Mouse (Mus musculus) kidney, embryonic 16.5 days (tissue): ENCODE measurements around the gene Fam171b. TPM values are rescaled to one million over a fixed set of nuclear protein-coding genes. Genes with fewer than 3 reads are reported as not detected.
A peak's percentile ranks its signal among the peaks of the same experiment; 100 is the strongest.

Experiments
- ATAC-seq: fragments of 200-750 bp; cut with Nextera tagmentation; 2 replicates; pipeline ENCODE4 v1.8.0; 2017; ENCODE audit warnings: moderate TSS enrichment; ENCODE audit not compliant: low FRiP score, low TSS enrichment
- H3K27ac ChIP-seq: fragments of 300-500 bp; sonication (generic); 2 replicates; pipeline ENCODE4 v1.5.1; 2014; ENCODE audit warnings: low read length
- H3K27me3 ChIP-seq: fragments of 300-500 bp; sonication (generic); 2 replicates; pipeline ENCODE4 v1.6.1; 2014; ENCODE audit warnings: low read length, control low read depth, mixed read lengths; ENCODE audit not compliant: insufficient read depth
- H3K36me3 ChIP-seq: fragments of 300-500 bp; sonication (generic); 2 replicates; pipeline ENCODE4 v1.6.1; 2014; ENCODE audit warnings: low read length, control low read depth, mixed read lengths; ENCODE audit not compliant: insufficient read depth
- H3K4me1 ChIP-seq: fragments of 300-500 bp; sonication (generic); 2 replicates; pipeline ENCODE4 v1.6.1; 2014; ENCODE audit warnings: low read length, control low read depth, mixed read lengths; ENCODE audit not compliant: insufficient read depth
- H3K4me2 ChIP-seq: fragments of 300-500 bp; sonication (generic); replicated peaks from 2 replicates; pipeline ENCODE4 v1.6.1; 2014; ENCODE audit warnings: low read depth, low read length
- H3K4me3 ChIP-seq: fragments of 300-500 bp; sonication (generic); 2 replicates; pipeline ENCODE4 v1.5.1; 2014; ENCODE audit warnings: mild to moderate bottlenecking, low read length
- H3K9ac ChIP-seq: fragments of 300-500 bp; sonication (generic); replicated peaks from 2 replicates; pipeline ENCODE4 v1.6.1; 2014; ENCODE audit warnings: low read length
- H3K9me3 ChIP-seq: fragments of 300-500 bp; sonication (generic); 2 replicates; pipeline ENCODE4 v1.6.1; 2016; ENCODE audit warnings: low read length, control low read depth
- WGBS: fragments of 180-500 bp; shearing (Covaris S2); extraction: QIAGEN DNeasy Blood & Tissue Kit; methylation state at CpG from one replicate; pipeline ENCODE4 v1.1.7; 2014; 5-methylcytosine and 5-hydroxymethylcytosine counted together
- polyA plus RNA-seq: library from polyadenylated mRNA; unstranded; fragments of >200 nt; fragmentation: Nextera tagmentation; extraction: Ambion mirVana; gene quantifications from 2 replicates; pipeline ENCODE4 v1.2.1, GENCODE M21; 2015

Fam171b gene
- polyA plus RNA-seq, 1 experiment from 2014 or later = 5.4 TPM

DNA sequence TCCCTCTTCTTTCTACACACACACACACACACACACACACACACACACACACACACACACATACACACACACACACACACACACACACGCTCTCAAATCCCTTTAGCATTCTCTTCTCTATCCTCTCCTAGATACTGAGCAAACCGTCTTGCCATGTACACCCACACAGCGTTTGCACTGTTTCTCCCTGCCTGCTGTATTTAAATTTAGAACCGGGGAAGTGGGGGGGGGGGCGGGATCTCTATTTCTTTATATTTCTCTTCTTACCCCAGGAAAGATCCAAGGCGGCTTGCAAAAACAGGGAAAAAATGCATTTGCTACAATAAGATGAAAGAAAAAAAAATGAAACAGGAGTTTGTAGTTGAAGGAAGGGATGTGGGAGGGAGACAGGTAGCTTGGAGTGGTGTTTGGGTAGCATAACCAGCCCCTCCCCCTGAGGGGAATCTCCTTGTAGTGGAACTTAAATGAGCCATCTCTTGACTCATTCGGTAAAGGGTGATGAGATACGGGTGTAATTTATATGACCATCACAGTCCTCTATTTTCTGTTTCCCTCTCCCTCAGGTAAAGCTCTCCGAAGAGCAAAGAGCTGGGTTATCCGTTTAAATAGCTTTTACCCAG, 947 bp downstream of the Fam171b start:
- Histone ChIP-seq H3K27ac (no peak overlapping the region), H3K4me1 (peaks cover 13% of the 10 kb centered on the region; the same call in 1 of the 2 replicates), H3K4me2 (peak overlapping the region; percentile 97), H3K9ac (no peak overlapping the region), H3K9me3 (no peaks in the 10 kb centered on the region), H3K4me3 (peak overlapping the region; percentile 79), H3K36me3 (no peaks in the 10 kb centered on the region), H3K27me3 (peaks cover 5% of the 10 kb centered on the region; the same call in 1 of the 2 replicates)
- ATAC-seq = no peak; the same call in 1 of the 2 replicates
- 14% methylated on average over 10 of the region's 10 CpGs for WGBS

DNA sequence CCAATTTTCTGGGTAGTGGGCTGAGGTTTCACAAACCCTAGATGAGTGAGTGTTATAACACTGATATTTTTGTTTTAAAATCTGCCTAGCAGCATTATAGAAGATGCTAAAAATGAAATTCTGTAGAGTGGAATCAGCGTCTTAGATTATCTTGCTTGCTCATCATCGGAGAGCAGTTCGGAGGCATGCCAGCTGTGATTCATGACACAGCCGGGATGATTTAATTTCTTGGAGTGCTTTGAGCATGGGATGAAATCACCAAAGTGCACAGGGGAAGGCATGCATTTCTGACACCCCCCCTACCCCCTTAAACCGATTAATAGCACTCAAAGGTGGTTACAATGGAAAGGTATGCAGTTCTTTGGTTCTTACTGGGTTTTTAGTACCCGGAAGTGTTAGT, 1.6 kb downstream of the Fam171b start:
- Histone ChIP-seq H3K4me3 (peak overlapping the region; percentile 6; the same call in 1 of the 2 replicates), H3K4me2 (peak overlapping the region; percentile 97; the same call in 1 of the 2 replicates)
- WGBS = 30% methylated on average over 6 of the region's 6 CpGs

DNA sequence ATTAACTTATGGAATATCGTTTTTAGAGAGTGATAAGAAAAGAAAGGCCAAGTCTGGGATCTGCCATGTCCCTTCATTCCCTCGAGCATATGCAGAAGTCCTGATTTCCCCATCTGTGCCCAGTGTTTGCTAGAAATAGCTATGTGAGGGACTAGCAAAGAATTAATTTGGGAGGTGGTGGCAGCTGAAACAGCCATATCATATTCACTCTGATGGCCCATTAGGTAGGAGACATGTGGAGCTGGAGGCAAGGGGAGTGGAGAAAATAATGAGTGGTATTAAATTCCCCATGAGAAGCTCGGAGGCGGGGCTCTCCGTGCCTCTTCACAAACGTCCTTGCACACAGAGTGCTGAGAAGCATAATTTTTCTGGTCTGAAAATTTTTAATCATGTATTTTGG, 3.7 kb downstream of the Fam171b start:
- WGBS = 48% methylated on average over 6 of the region's 6 CpGs
- no peak for ATAC-seq

More for the DNA sequence above, 1.6 kb downstream of the Fam171b start:
- Histone ChIP-seq H3K4me1 (peaks cover 13% of the 10 kb centered on the region; the same call in 1 of the 2 replicates), H3K9me3 (no peaks in the 10 kb centered on the region), H3K9ac (no peak overlapping the region), H3K27me3 (peaks cover 5% of the 10 kb centered on the region; the same call in 1 of the 2 replicates), H3K36me3 (no peaks in the 10 kb centered on the region), H3K27ac (no peak overlapping the region)
- no peak for ATAC-seq

DNA sequence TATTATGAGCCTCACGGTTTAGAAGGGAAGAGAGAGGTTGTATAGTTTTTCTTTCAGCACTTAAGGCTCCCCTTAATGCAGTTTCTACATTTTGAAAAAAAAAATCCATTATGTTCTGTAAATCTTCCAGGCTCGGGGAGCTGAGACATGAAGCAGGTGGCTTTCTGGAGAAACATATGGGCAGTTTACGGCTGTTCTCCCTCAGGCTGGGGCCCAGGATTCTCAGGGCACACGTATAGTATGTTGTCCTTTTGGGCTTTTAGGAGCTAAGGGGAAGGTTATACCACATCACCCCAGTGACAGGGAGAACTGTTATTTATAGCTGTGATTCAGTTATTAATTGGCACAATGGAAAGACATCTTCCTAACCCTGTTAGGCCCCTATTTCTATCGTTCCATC, 12.7 kb downstream of the Fam171b start:
- Histone ChIP-seq H3K4me2 (no peak overlapping the region), H3K9me3 (no peaks in the 10 kb centered on the region), H3K27ac (no peak overlapping the region), H3K36me3 (no peaks in the 10 kb centered on the region), H3K27me3 (no peaks in the 10 kb centered on the region), H3K4me1 (no peaks in the 10 kb centered on the region), H3K9ac (no peak overlapping the region), H3K4me3 (no peak overlapping the region)
- ATAC-seq = no peak
- WGBS = 39% methylated on average over 5 of the region's 5 CpGs

More for the DNA sequence above, 3.7 kb downstream of the Fam171b start:
- no peaks in the 10 kb centered on the region for H3K9me3 ChIP-seq
- no peak overlapping the region for H3K27ac ChIP-seq
- peaks cover 13% of the 10 kb centered on the region; the same call in 1 of the 2 replicates for H3K4me1 ChIP-seq
- no peak overlapping the region for H3K9ac ChIP-seq
- peaks cover 5% of the 10 kb centered on the region; the same call in 1 of the 2 replicates for H3K27me3 ChIP-seq
- no peaks in the 10 kb centered on the region for H3K36me3 ChIP-seq
- H3K4me2 ChIP-seq = no peak overlapping the region
- no peak overlapping the region for H3K4me3 ChIP-seq

DNA sequence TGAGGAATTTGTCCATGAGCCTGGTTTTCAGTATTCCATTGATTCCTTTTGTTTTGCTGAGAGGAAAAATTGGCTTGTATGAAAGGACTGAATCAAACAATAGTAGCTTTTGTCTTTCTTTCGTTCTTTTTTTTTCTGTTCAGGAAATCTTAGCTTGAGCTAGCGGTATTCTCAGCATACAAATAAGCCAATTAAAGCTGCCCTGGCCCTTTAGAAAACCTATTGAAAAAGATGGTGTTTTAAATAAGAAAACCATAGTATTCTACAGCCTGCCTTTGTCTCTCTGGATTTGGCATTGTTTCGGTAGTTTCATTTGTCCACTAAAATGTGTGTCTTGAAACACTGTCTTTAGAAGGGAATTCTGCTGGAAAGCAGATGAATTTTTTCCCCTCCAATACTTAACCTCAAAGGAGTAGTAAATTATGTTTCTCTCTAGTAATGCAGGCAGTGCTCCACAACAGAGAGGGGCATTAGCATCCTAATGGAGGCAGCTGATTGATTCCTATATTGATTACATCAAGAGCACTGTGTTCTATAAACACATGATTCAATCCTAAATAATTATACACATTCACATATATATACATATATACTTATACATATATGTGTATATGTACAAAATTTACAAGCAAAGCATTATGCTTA, 16.6 kb downstream of the Fam171b start:
- H3K9me3 ChIP-seq = no peaks in the 10 kb centered on the region
- no peaks in the 10 kb centered on the region for H3K4me1 ChIP-seq
- no peak overlapping the region for H3K9ac ChIP-seq
- H3K4me3 ChIP-seq = no peak overlapping the region
- no peaks in the 10 kb centered on the region for H3K36me3 ChIP-seq
- no peak overlapping the region for H3K4me2 ChIP-seq
- no peaks in the 10 kb centered on the region for H3K27me3 ChIP-seq
- no peak for ATAC-seq
- 78% methylated on average over 3 of the region's 3 CpGs for WGBS
- H3K27ac ChIP-seq = no peak overlapping the region

DNA sequence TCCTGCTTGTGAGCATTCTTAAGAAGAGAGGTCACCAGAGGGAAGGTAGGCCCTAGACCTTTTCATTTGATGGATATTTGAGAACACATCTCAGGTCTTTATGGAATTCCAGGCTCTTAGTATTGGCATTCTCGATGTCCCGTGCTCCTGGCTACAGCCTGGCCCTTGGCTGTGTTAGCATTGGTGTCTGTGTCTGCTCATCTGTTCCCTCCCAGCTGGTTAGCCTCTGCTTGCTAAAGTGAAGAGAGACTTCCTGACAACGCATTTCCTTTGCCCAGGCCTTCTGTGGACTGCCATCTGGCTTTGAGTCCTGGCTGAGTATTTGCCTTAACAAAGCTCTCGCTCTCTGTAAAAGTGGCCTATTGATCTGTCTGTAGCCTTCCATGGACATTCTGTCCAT, 20.5 kb downstream of the Fam171b start:
- no peak overlapping the region for H3K4me2 ChIP-seq
- WGBS = 79% methylated on average over 4 of the region's 4 CpGs
- no peaks in the 10 kb centered on the region for H3K36me3 ChIP-seq
- no peaks in the 10 kb centered on the region for H3K27me3 ChIP-seq
- H3K27ac ChIP-seq = no peak overlapping the region
- no peaks in the 10 kb centered on the region for H3K9me3 ChIP-seq
- H3K9ac ChIP-seq = no peak overlapping the region
- H3K4me1 ChIP-seq = no peaks in the 10 kb centered on the region
- ATAC-seq = no peak
- no peak overlapping the region for H3K4me3 ChIP-seq

DNA sequence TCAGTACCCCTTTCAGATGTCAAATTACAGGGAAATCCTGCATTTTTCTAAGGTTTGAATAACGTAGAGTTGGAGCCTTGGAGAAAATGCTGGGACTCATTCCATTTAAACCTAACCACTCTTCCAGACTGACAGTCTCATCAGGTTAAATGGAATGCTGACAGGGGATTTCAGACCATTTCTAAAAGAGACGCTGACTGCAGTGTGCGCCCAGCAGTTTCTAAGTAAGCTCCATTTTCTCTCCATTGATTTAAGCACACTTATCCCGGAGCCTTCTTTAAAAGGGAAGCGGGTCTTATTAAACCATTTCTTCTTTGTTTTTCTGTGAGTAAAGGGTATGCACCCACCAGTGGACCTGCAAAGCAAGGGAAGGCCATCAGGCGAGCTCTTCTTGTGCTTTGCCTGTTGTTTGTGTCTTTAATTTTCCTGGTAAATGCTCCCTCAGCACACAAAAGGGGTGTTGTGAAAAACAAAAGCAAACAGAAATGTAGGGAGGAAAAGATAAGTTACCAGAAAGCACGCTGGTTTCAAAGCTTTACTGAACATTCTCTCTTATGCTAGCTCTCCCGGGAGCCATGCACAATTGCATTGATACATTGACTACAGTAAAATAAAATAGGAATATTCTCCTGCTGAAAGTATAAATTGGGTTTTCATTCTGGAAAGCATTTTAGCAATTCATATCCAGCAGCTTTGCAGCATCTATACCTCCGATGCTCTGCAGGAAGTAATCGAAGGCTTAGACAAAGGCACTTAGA, 23.1 kb downstream of the Fam171b start:
- Histone ChIP-seq H3K27me3 (no peaks in the 10 kb centered on the region), H3K9me3 (no peaks in the 10 kb centered on the region), H3K27ac (no peak overlapping the region), H3K4me2 (no peak overlapping the region), H3K4me1 (no peaks in the 10 kb centered on the region), H3K36me3 (no peaks in the 10 kb centered on the region), H3K4me3 (no peak overlapping the region), H3K9ac (no peak overlapping the region)
- 87% methylated on average over 10 of the region's 10 CpGs for WGBS
- ATAC-seq = no peak

DNA sequence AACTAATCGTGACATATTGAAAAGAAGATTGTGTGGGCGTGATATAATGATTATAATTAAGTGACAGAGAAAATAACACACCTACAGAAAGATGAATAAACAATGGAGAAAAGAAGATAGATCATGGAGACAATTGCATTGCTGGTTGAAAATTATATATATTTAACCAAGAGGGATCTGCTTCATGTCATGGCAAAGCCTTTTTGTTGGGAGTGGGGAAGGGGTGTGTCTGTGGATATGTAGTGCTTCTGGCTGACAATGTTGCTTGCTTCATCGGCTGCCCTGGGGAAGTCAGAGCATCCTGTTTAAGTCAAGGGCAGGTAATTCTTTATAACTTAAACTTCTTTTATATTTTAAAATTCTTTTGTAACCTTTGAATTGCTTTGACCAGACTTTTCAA, 36.1 kb downstream of the Fam171b start:
- no peak overlapping the region for H3K4me3 ChIP-seq
- H3K9me3 ChIP-seq = no peaks in the 10 kb centered on the region
- H3K27me3 ChIP-seq = no peaks in the 10 kb centered on the region
- no peak for ATAC-seq
- H3K9ac ChIP-seq = no peak overlapping the region
- H3K36me3 ChIP-seq = no peaks in the 10 kb centered on the region
- H3K4me2 ChIP-seq = no peak overlapping the region
- no peaks in the 10 kb centered on the region for H3K4me1 ChIP-seq
- no peak overlapping the region for H3K27ac ChIP-seq
- WGBS = 90% methylated on average over 3 of the region's 3 CpGs

DNA sequence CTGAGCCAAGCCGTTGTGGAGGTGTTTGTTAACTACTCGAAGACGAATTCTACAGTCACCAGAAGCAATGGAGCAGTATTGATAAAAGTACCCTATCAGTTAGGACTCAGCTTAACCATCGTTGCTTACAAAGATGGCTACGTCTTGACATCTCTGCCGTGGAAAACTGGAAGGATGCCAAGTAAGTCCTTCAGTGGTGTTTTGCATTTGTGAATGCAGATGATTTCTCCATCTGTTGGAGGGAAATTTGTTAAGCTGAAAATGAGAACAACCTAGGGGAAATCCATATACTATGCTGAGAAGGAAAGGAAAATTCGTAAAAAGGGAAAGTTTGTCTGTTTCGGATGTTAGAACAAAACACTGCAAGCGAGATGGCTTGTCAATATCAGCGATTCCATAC, 41.0 kb downstream of the Fam171b start:
- Histone ChIP-seq H3K4me3 (no peak overlapping the region), H3K27ac (no peak overlapping the region), H3K9ac (no peak overlapping the region), H3K27me3 (no peaks in the 10 kb centered on the region), H3K4me1 (no peaks in the 10 kb centered on the region), H3K36me3 (no peaks in the 10 kb centered on the region), H3K4me2 (no peak overlapping the region), H3K9me3 (no peaks in the 10 kb centered on the region)
- 88% methylated on average over 10 of the region's 10 CpGs for WGBS
- no peak for ATAC-seq
